Mouse (Mus musculus): ENCODE results near the gene Ntng2. TPM values are rescaled to one million over a fixed set of nuclear protein-coding genes. Genes with fewer than 3 reads are reported as not detected.

Gene Ntng2
- total and polyA plus RNA-seq, 3 experiments, result 5.4 to 19.1 TPM; not detected in 1

- no peaks in the 10 kb centered on the region for H3K4me1 ChIP-seq (ENCODE audit: control insufficient read depth in 1 of 2, insufficient read depth in 2 of 2, low read length in 2 of 2)
- no peak overlapping the region for H3K27ac ChIP-seq (ENCODE audit: control insufficient read depth, low read depth, low read length)
- H3K79me2 ChIP-seq (ENCODE audit: control insufficient read depth, insufficient read depth, low read length, poor library complexity), result no peaks in the 10 kb centered on the region
- no peak for TF ChIP-seq RAD21 (IDR thresholded peaks at IDR 0.05; ENCODE audit: low read depth, low read length)
- TF ChIP-seq MXI1 (IDR thresholded peaks at IDR 0.05; ENCODE audit: low read depth, low read length), result no peak
- no peak for TF ChIP-seq CHD2 (IDR thresholded peaks at IDR 0.05; ENCODE audit: low read length)
- TF ChIP-seq MAFK (IDR thresholded peaks at IDR 0.05; ENCODE audit: borderline replicate concordance, low read depth, low read length), result no peak
- TF ChIP-seq POLR2A (IDR thresholded peaks at IDR 0.05; ENCODE audit: control insufficient read depth in 1 of 2, insufficient read depth in 1 of 2, low read depth in 1 of 2, low read length in 2 of 2, poor library complexity in 1 of 2), result no peak
- no peak for TF ChIP-seq ZMIZ1 (IDR thresholded peaks at IDR 0.05; ENCODE audit: low read depth, low read length)
- TF ChIP-seq ZC3H11A (IDR thresholded peaks at IDR 0.05; ENCODE audit: low read depth, low read length), result no peak
- TF ChIP-seq E2F4 (IDR thresholded peaks at IDR 0.05; ENCODE audit: borderline replicate concordance, low read depth, low read length), result no peak
- H3K9ac ChIP-seq (ENCODE audit: control insufficient read depth, low read depth, low read length, poor library complexity, severe bottlenecking), result no peak overlapping the region
- DNase-seq (ENCODE audit: low read depth, low spot score), result peak; percentile 24
- no peaks in the 10 kb centered on the region for H3K27me3 ChIP-seq (ENCODE audit: control insufficient read depth in 1 of 2, insufficient read depth in 2 of 2, low read length in 2 of 2)
- H3K9me3 ChIP-seq (replicated peaks; ENCODE audit: insufficient read depth, low read length), result no peaks in the 10 kb centered on the region
- no peak overlapping the region for H3K4me3 ChIP-seq (ENCODE audit: control insufficient read depth in 1 of 2, insufficient read depth in 1 of 2, low read depth in 2 of 2, low read length in 2 of 2)
- no peaks in the 10 kb centered on the region for H3K36me3 ChIP-seq (ENCODE audit: control insufficient read depth in 1 of 2, insufficient read depth in 2 of 2, low read length in 2 of 2)
Measured at GRCm38 (mm10) chr2:29239329-29239728, 13.5 kb downstream of the Ntng2 start.

DNA sequence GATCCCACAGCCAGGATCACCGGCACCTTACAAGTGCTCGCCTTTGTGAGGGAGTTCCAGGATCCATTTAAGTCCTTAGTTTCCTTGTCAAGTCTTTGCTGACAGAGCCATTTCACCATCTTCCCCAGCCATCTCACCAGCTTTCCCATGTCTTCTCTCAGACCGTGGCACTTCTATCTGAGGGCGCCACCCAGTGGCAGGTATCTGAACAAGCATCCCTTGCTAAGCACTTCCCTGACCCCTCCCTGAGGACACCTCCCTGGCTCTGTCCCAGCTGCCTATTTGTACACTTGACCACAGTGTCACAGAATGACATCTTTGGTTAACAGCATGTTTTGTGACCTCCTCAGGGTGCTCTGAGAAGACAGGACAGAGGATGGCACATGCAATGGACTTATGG lies 15.2 kb downstream of the Ntng2 start:
- TF ChIP-seq SMC3 (IDR thresholded peaks at IDR 0.05; ENCODE audit: low read depth, low read length), result peak; percentile 60
- peak; percentile 27; the same call in 1 of the 2 replicates for TF ChIP-seq ZC3H11A (IDR thresholded peaks at IDR 0.05; ENCODE audit: low read depth, low read length)
- no peak for TF ChIP-seq MYC (IDR thresholded peaks at IDR 0.05; ENCODE audit: low read depth, low read length)
- TF ChIP-seq MAX (IDR thresholded peaks at IDR 0.05; ENCODE audit: low read length), result no peak
- no peak for TF ChIP-seq POLR2A (IDR thresholded peaks at IDR 0.05; ENCODE audit: control insufficient read depth in 1 of 2, insufficient read depth in 1 of 2, low read depth in 1 of 2, low read length in 2 of 2, poor library complexity in 1 of 2)
- TF ChIP-seq RAD21 (IDR thresholded peaks at IDR 0.05; ENCODE audit: low read depth, low read length), result peak; percentile 53
- TF ChIP-seq ZKSCAN1 (IDR thresholded peaks at IDR 0.05; ENCODE audit: low read depth, low read length), result no peak
- peak; percentile 86 to 87 (median 86) for TF ChIP-seq CTCF (IDR thresholded peaks at IDR 0.05 in 2 of 3, conservative IDR thresholded peaks at IDR 0.05 in 1 of 3; ENCODE audit: control insufficient read depth in 1 of 3, insufficient read depth in 1 of 3, low read depth in 2 of 3, low read length in 3 of 3, poor library complexity in 1 of 3, severe bottlenecking in 1 of 3)
- TF ChIP-seq RCOR1 (IDR thresholded peaks at IDR 0.05; ENCODE audit: low read depth, low read length), result no peak
- no peak for TF ChIP-seq NRF1 (IDR thresholded peaks at IDR 0.05; ENCODE audit: insufficient read depth, low read depth, low read length, poor library complexity, severe bottlenecking)
- Histone ChIP-seq H3K27ac (ENCODE audit: control insufficient read depth, low read depth, low read length) (no peak overlapping the region), H3K4me3 (ENCODE audit: control insufficient read depth in 1 of 2, insufficient read depth in 1 of 2, low read depth in 2 of 2, low read length in 2 of 2) (no peak overlapping the region), H3K9ac (ENCODE audit: control insufficient read depth, low read depth, low read length, poor library complexity, severe bottlenecking) (no peak overlapping the region), H3K79me2 (ENCODE audit: control insufficient read depth, insufficient read depth, low read length, poor library complexity) (no peaks in the 10 kb centered on the region), H3K27me3 (ENCODE audit: control insufficient read depth in 1 of 2, insufficient read depth in 2 of 2, low read length in 2 of 2) (no peaks in the 10 kb centered on the region), H3K4me1 (ENCODE audit: control insufficient read depth in 1 of 2, insufficient read depth in 2 of 2, low read length in 2 of 2) (no peaks in the 10 kb centered on the region), H3K9me3 (replicated peaks; ENCODE audit: insufficient read depth, low read length) (no peaks in the 10 kb centered on the region), H3K36me3 (ENCODE audit: control insufficient read depth in 1 of 2, insufficient read depth in 2 of 2, low read length in 2 of 2) (no peaks in the 10 kb centered on the region)
- peak; percentile 75 for DNase-seq (ENCODE audit: low read depth, low spot score)

DNA sequence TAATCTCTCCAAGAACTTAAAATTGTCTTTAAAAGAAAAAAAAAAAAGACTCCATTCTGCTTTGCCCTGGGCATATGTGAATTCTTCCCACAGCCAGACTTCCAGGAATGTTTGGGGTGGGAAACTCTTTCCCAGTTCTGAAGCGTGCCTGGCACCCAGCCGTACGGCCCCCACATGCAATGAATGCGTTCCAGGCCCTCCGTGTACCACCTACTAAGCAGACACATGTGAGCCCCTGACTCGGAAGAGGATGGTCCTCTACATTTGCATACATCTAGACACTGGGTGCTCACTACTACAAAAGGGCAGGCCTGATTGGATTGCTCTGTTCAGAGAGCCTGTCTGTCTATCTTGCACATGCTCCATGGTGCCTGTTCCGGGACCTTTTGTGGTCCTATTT lies 17.0 kb downstream of the Ntng2 start:
- H3K27me3 ChIP-seq (ENCODE audit: control insufficient read depth in 1 of 2, insufficient read depth in 2 of 2, low read length in 2 of 2), result no peaks in the 10 kb centered on the region
- no peaks in the 10 kb centered on the region for H3K79me2 ChIP-seq (ENCODE audit: control insufficient read depth, insufficient read depth, low read length, poor library complexity)
- no peak for DNase-seq (ENCODE audit: low read depth, low spot score)
- no peaks in the 10 kb centered on the region for H3K36me3 ChIP-seq (ENCODE audit: control insufficient read depth in 1 of 2, insufficient read depth in 2 of 2, low read length in 2 of 2)
- H3K27ac ChIP-seq (ENCODE audit: control insufficient read depth, low read depth, low read length), result no peak overlapping the region
- no peak overlapping the region for H3K9ac ChIP-seq (ENCODE audit: control insufficient read depth, low read depth, low read length, poor library complexity, severe bottlenecking)
- no peaks in the 10 kb centered on the region for H3K9me3 ChIP-seq (replicated peaks; ENCODE audit: insufficient read depth, low read length)
- TF ChIP-seq GATA1 (IDR thresholded peaks at IDR 0.05; ENCODE audit: low read depth, low read length) (no peak), UBTF (IDR thresholded peaks at IDR 0.05; ENCODE audit: borderline replicate concordance, insufficient read depth, low read depth, low read length) (no peak), CHD2 (IDR thresholded peaks at IDR 0.05; ENCODE audit: low read length) (no peak), BHLHE40 (IDR thresholded peaks at IDR 0.05; ENCODE audit: borderline replicate concordance, low read depth, low read length) (no peak), MAX (IDR thresholded peaks at IDR 0.05; ENCODE audit: low read length) (no peak), SMC3 (IDR thresholded peaks at IDR 0.05; ENCODE audit: low read depth, low read length) (no peak), NRF1 (IDR thresholded peaks at IDR 0.05; ENCODE audit: insufficient read depth, low read depth, low read length, poor library complexity, severe bottlenecking) (no peak), JUND (IDR thresholded peaks at IDR 0.05; ENCODE audit: low read depth, low read length) (no peak), KAT2A (conservative IDR thresholded peaks at IDR 0.05; ENCODE audit: low read depth, low read length) (no peak), CTCF (IDR thresholded peaks at IDR 0.05 in 2 of 3, conservative IDR thresholded peaks at IDR 0.05 in 1 of 3; ENCODE audit: control insufficient read depth in 1 of 3, insufficient read depth in 1 of 3, low read depth in 2 of 3, low read length in 3 of 3, poor library complexity in 1 of 3, severe bottlenecking in 1 of 3) (no peak), ETS1 (IDR thresholded peaks at IDR 0.05; ENCODE audit: low read depth, low read length) (no peak)
- no peak overlapping the region for H3K4me3 ChIP-seq (ENCODE audit: control insufficient read depth in 1 of 2, insufficient read depth in 1 of 2, low read depth in 2 of 2, low read length in 2 of 2)
- H3K4me1 ChIP-seq (ENCODE audit: control insufficient read depth in 1 of 2, insufficient read depth in 2 of 2, low read length in 2 of 2), result no peaks in the 10 kb centered on the region

Measured in MEL (cell line).